Mouse (Mus musculus) Patski (cell line): ENCODE data around the gene C5ar1. TPM values are rescaled to one million over a fixed set of nuclear protein-coding genes. Genes with fewer than 3 reads are reported as not detected.

Experiments
- ATAC-seq: fragments of 100-300 bp; one replicate; pipeline ENCODE4 v1.8.0; 2021
- CTCF ChIA-PET: fragments of 350-600 bp; sonication (Branson Sonifier 250); formaldehyde crosslinking; loops from one replicate; lab custom pipeline; 2022; ENCODE audit warnings: inconsistent platforms; lab: Charles Lee
- POLR2A ChIA-PET: fragments of 350-600 bp; sonication (Branson Sonifier 250); formaldehyde crosslinking; loops from one replicate; lab custom pipeline; 2022; ENCODE audit warnings: antibody characterized with exemption, inconsistent platforms; lab: Charles Lee
- DNase-seq: peaks from one replicate; pipeline ENCODE4 v3.0.0-alpha.2; 2011; ENCODE audit warnings: low read depth, low spot score
- H3K27me3 ChIP-seq: fragments of 371-371 bp; one replicate; pipeline ENCODE4 v1.5.1; 2021
- CTCF ChIP-seq: fragments of 100-300 bp; IDR thresholded peaks from one replicate; pipeline ENCODE4 v1.5.1; 2021
- in situ Hi-C: fragments of 300-500 bp; cut with MboI; formaldehyde crosslinking; loops from 3 replicates; pipeline ENCODE4 v1.11.1; 2018; ENCODE audit warnings: low pct_unique_long_range_greater_than_20kb, mixed read lengths
- polyA plus RNA-seq: library from polyadenylated mRNA; unstranded; gene quantifications from one replicate; pipeline ENCODE4 v1.2.3, GENCODE M21; 2021

C5ar1 gene
- polyA plus RNA-seq, 1 experiment from 2014 or later: not detected

- TF ChIP-seq CTCF: no peak
- ChIA-PET POLR2A (no interaction called here), CTCF (no interaction called here)
- no peak for ATAC-seq
- DNase-seq: no peak
- in situ Hi-C loops: no loop called here
- H3K27me3 ChIP-seq: no peaks in the 10 kb centered on the region
Measured at GRCm38 (mm10) chr7:16240281-16240977, 18.9 kb downstream of the C5ar1 start.

GRCm38 (mm10) chr7:16239554-16239997 is 19.8 kb downstream of the C5ar1 start:
- ChIA-PET CTCF (no interaction called here), POLR2A (no interaction called here)
- TF ChIP-seq CTCF: no peak
- ATAC-seq (peak; percentile 52), DNase-seq (no peak)
- H3K27me3 ChIP-seq: no peaks in the 10 kb centered on the region
- in situ Hi-C loops: no loop called here

- ATAC-seq: no peak
- CTCF ChIA-PET: interaction anchor here (2.1 kb wide), 1 partner anchor 33 kb away, joined by 9 read pairs; no protein-coding TSS in a partner anchor
- POLR2A ChIA-PET: interaction anchor here (0.6 kb wide), 1 partner anchor 34 kb away, joined by 6 read pairs; no protein-coding TSS in a partner anchor
- H3K27me3 ChIP-seq: no peaks in the 10 kb centered on the region
- TF ChIP-seq CTCF: no peak
- DNase-seq: no peak
- in situ Hi-C loops: no loop called here
Measured at GRCm38 (mm10) chr7:16229869-16230268, 29.5 kb downstream of the C5ar1 start.

GRCm38 (mm10) chr7:16221582-16222272 is 37.6 kb downstream of the C5ar1 start, which contains the start of gene Dhx34:
Dhx34 (minus strand) TSS chr7:16222037.
- no peaks in the 10 kb centered on the region for H3K27me3 ChIP-seq
- TF ChIP-seq CTCF: no peak
- ATAC-seq: peak; percentile 93
- CTCF ChIA-PET: interaction anchor here (0.7 to 1.7 kb wide), 4 partner anchors 9 to 57 kb away, joined by 3 to 4 read pairs (median 3); no protein-coding TSS in a partner anchor
- peak; percentile 86 for DNase-seq
- in situ Hi-C loops: no loop called here
- POLR2A ChIA-PET: interaction anchor here (1.3 kb wide), 2 partner anchors 15 to 99 kb away, joined by 3 read pairs; no protein-coding TSS in a partner anchor

- in situ Hi-C loops: no loop called here
Measured at GRCm38 (mm10) chr7:16213986-16214385, 45.4 kb downstream of the C5ar1 start.

GRCm38 (mm10) chr7:16213196-16213595 is 46.1 kb downstream of the C5ar1 start:
- no peak for TF ChIP-seq CTCF
- ChIA-PET POLR2A (no interaction called here), CTCF (interaction anchor here (1.0 to 1.2 kb wide), 2 partner anchors 10 to 50 kb away, joined by 3 to 5 read pairs; no protein-coding TSS in a partner anchor)
- ATAC-seq (no peak), DNase-seq (no peak)
- H3K27me3 ChIP-seq: no peaks in the 10 kb centered on the region
- in situ Hi-C loops: no loop called here

More at GRCm38 (mm10) chr7:16213986-16214385, 45.4 kb downstream of the C5ar1 start:
- no peaks in the 10 kb centered on the region for H3K27me3 ChIP-seq
- no peak for DNase-seq
- TF ChIP-seq CTCF: no peak
- POLR2A ChIA-PET: no interaction called here
- CTCF ChIA-PET: interaction anchor here (0.8 to 1.2 kb wide), 3 partner anchors 9 to 49 kb away, joined by 3 to 5 read pairs (median 3); no protein-coding TSS in a partner anchor
- no peak for ATAC-seq

- in situ Hi-C loops: no loop called here
- H3K27me3 ChIP-seq: no peaks in the 10 kb centered on the region
- DNase-seq (no peak), ATAC-seq (no peak)
- POLR2A ChIA-PET: no interaction called here
- TF ChIP-seq CTCF: no peak
- CTCF ChIA-PET: interaction anchor here (1.9 kb wide), 1 partner anchor 52 kb away, joined by 10 read pairs; no protein-coding TSS in a partner anchor
Measured at GRCm38 (mm10) chr7:16210862-16211365, 48.4 kb downstream of the C5ar1 start.

GRCm38 (mm10) chr7:16208781-16209665 is 50.3 kb downstream of the C5ar1 start:
- ChIA-PET CTCF (interaction anchor here (1.0 kb wide), 1 partner anchor 13 kb away, joined by 3 read pairs; the partner anchor contains the start of gene Dhx34), POLR2A (no interaction called here)
- in situ Hi-C loops: no loop called here
- DNase-seq (no peak), ATAC-seq (no peak)
- no peak for TF ChIP-seq CTCF
- H3K27me3 ChIP-seq: no peaks in the 10 kb centered on the region

GRCm38 (mm10) chr7:16207496-16207895 is 51.8 kb downstream of the C5ar1 start:
- DNase-seq (peak; percentile 77), ATAC-seq (peak; percentile 96)
- TF ChIP-seq CTCF: no peak
- POLR2A ChIA-PET: interaction anchor here (0.6 to 1.2 kb wide), 3 partner anchors 14 to 62 kb away, joined by 3 to 5 read pairs (median 3); partner anchors contain the start of gene Dhx34
- CTCF ChIA-PET: no interaction called here
- no peaks in the 10 kb centered on the region for H3K27me3 ChIP-seq
- in situ Hi-C loops: no loop called here
